Mouse (Mus musculus) small intestine, adult 2 months (tissue): Measurements from ENCODE around the gene Map2k2.

Experiments
- CTCF ChIP-seq: fragments of 200-500 bp; IDR thresholded peaks from 2 replicates; pipeline ENCODE4 v1.5.1; 2012; ENCODE audit warnings: low read depth, mild to moderate bottlenecking, control low read depth, inconsistent platforms, low read length, moderate library complexity, mixed read lengths; ENCODE audit not compliant: insufficient replicate concordance, insufficient read length; ENCODE audit errors: extremely low read depth
- POLR2A ChIP-seq: fragments of 200-500 bp; IDR thresholded peaks from 2 replicates; pipeline ENCODE4 v1.6.1; 2012; ENCODE audit warnings: low read depth, mild to moderate bottlenecking, control low read depth, inconsistent platforms, low read length, moderate library complexity

DNA sequence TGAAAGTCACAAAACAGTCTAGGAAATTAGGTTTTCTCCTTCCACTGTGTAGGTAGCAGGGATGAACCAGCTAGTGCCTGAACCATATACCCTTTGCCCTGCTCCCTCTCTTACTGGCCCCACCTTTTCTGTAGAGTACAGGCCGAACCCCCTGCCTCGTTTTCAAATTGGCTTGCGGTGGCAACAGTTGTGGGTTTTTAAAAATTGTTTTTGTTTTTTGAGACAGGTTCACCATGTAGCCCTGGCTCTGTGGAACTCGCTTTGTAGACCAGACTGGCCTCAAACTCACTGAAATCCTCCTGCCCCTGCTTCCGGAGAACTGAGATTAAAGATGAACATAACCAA, 62.3 kb downstream of the Map2k2 start:
- TF ChIP-seq POLR2A: no peak
- TF ChIP-seq CTCF: no peak
